Mouse (Mus musculus) forebrain, embryonic 14.5 days (tissue): ENCODE data around the gene Fes. TPM values are rescaled to one million over a fixed set of nuclear protein-coding genes. Genes with fewer than 3 reads are reported as not detected.

ENCODE experiments used
- ATAC-seq: fragments of 200-750 bp; cut with Nextera tagmentation; 2 replicates; pipeline ENCODE4 v1.8.0; 2017; ENCODE audit warnings: mild to moderate bottlenecking, moderate library complexity
- DNase-seq: peaks from one replicate; pipeline ENCODE4 v3.0.0-alpha.2; 2015; ENCODE audit warnings: low spot score
- H3K27ac ChIP-seq: fragments of 300-500 bp; sonication (generic); 2 replicates; pipeline ENCODE4 v1.5.1; 2014; ENCODE audit warnings: low read depth, mild to moderate bottlenecking, control low read depth, low read length, moderate library complexity
- H3K27me3 ChIP-seq: fragments of 300-500 bp; sonication (generic); replicated peaks from 2 replicates; pipeline ENCODE4 v1.6.1; 2014; ENCODE audit warnings: low read length, control low read depth, mixed read lengths; ENCODE audit not compliant: control insufficient read depth, insufficient read depth
- H3K36me3 ChIP-seq: fragments of 300-500 bp; sonication (generic); 2 replicates; pipeline ENCODE4 v1.6.1; 2014; ENCODE audit warnings: low read length, control low read depth; ENCODE audit not compliant: control insufficient read depth, insufficient read depth
- H3K4me1 ChIP-seq: fragments of 300-500 bp; sonication (generic); 2 replicates; pipeline ENCODE4 v1.6.1; 2014; ENCODE audit warnings: antibody characterized with exemption, low read length, control low read depth; ENCODE audit not compliant: control insufficient read depth, insufficient read depth
- H3K4me2 ChIP-seq: fragments of 300-500 bp; sonication (generic); 2 replicates; pipeline ENCODE4 v1.6.1; 2014; ENCODE audit warnings: mild to moderate bottlenecking, control low read depth, low read length
- H3K4me3 ChIP-seq: fragments of 300-500 bp; sonication (generic); 2 replicates; pipeline ENCODE4 v1.5.1; 2014; ENCODE audit warnings: low read depth, low read length, control low read depth
- H3K9ac ChIP-seq: fragments of 300-500 bp; sonication (generic); 2 replicates; pipeline ENCODE4 v1.6.1; 2014; ENCODE audit warnings: mild to moderate bottlenecking, low read length, control low read depth, moderate library complexity
- H3K9me3 ChIP-seq: fragments of 300-500 bp; sonication (generic); replicated peaks from 2 replicates; pipeline ENCODE4 v1.6.1; 2016; ENCODE audit warnings: low read length, control low read depth, mixed read lengths; ENCODE audit not compliant: control insufficient read depth
- WGBS: fragments of 180-500 bp; shearing (Covaris S2); extraction: QIAGEN DNeasy Blood & Tissue Kit; methylation state at CpG from one replicate; pipeline ENCODE4 v1.1.7; 2014; 5-methylcytosine and 5-hydroxymethylcytosine counted together
- polyA plus RNA-seq: library from polyadenylated mRNA; unstranded; fragments of >200 nt; fragmentation: Nextera tagmentation; extraction: Ambion mirVana; gene quantifications from 2 replicates; pipeline ENCODE4 v1.2.1, GENCODE M21; 2014

Fes gene
- polyA plus RNA-seq, 1 experiment from 2014 or later: 2.4 TPM

DNA sequence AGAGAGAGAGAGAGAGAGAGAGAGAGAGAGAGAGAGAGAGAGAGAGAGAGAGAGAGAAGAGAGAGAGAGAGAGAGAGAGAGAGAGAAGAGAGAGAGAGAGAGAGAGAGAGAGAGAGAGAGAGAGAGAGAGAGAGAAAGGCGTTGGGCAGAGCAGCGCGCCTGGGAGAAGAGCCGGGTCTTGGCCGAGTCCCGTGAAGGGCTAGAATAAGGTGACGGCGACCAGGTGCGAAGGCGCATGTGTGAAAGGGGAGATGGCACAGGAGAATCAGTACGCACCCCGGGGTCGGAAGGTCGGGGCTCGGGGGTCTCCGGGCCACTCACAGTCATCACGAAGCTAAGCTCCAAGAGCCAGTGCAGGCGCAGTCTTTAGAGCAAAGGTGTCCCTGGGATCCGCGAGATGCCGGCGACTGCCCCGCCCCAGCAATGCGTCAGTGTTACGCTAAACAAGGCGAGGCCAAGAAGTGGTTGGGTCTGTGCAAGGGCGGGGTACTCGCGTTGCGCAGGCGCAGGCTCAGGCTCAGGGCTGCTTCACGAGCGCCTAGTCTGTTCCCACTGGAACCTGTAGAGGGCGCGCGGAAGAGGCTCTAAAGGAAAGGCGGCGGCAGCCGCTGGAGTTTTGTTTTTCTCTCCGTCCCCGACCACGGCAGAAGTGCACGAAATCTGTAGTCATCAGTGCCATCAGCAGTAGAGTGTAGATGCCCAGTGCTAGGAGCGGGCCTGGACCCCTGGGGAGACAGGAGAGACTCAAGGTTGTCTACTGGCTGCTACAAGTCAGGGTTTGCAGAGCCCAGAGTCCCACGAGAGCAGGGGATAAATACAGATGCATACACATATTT, 47.7 kb downstream of the Fes start:
- ATAC-seq (peak; percentile 98), DNase-seq (peak; percentile 99)
- H3K9me3 ChIP-seq: no peaks in the 10 kb centered on the region
- peak overlapping the region; percentile 86 for H3K27ac ChIP-seq
- H3K27me3 ChIP-seq: no peaks in the 10 kb centered on the region
- H3K4me2 ChIP-seq: peak overlapping the region; percentile 85
- H3K4me1 ChIP-seq: peaks cover 29% of the 10 kb centered on the region
- peaks cover 29% of the 10 kb centered on the region for H3K36me3 ChIP-seq
- H3K4me3 ChIP-seq: peak overlapping the region; percentile 54
- H3K9ac ChIP-seq: peak overlapping the region; percentile 75
- WGBS: under 1% methylated on average over 45 of the region's 45 CpGs

DNA sequence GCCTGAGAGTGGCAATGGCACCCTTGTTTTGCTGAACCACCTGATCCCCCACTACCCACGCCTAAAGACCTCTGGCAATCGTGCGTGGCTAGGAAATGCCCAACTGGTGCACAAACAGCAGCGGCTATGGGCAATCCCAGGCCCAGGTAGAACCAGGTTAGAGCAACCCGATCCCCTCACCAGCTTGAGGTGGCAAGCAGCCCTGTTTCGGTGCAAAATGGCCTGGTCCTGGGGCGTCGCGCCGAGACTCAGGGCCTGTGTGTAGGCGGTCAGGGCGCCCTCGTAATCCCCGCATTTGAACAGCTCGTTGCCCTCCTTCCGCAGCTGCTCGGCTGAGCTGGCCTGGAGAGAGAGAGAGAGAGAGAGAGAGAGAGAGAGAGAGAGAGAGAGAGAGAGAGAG, 48.4 kb downstream of the Fes start:
- Histone ChIP-seq H3K27me3 (no peaks in the 10 kb centered on the region), H3K9me3 (no peaks in the 10 kb centered on the region), H3K36me3 (peaks cover 35% of the 10 kb centered on the region), H3K9ac (peak overlapping the region; percentile 75), H3K4me2 (peak overlapping the region; percentile 85), H3K27ac (0 out of 2 replicates have a peak overlapping the region, but pooled peaks have one; percentile 15), H3K4me1 (peaks cover 29% of the 10 kb centered on the region), H3K4me3 (peak overlapping the region; percentile 54)
- peak; percentile 31 for DNase-seq
- WGBS: 5% methylated on average over 17 of the region's 17 CpGs
- ATAC-seq: no peak

DNA sequence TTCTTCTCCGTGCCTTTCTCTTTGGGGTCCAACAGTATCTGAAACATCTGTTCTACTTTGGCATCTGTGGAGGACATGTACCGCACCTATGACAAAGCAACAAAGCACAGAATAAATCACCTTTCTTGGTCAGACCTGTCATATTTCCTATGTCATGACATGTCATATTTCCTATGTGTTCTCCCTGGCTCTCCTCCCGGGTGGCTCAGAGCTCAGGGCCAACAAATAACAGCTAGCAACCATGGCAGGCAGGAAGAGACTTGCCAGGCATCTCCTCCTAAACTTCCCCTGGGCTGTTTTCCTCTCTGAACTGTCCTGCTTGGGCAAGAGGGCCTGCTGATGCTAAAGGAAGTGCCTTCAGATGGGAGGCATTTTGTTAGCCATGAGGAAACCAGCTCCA, 50.8 kb downstream of the Fes start:
- no peak overlapping the region for H3K9ac ChIP-seq
- H3K27ac ChIP-seq: no peak overlapping the region
- DNase-seq (no peak), ATAC-seq (no peak)
- H3K4me3 ChIP-seq: no peak overlapping the region
- peaks cover 16% of the 10 kb centered on the region for H3K4me1 ChIP-seq
- no peak overlapping the region for H3K4me2 ChIP-seq
- H3K9me3 ChIP-seq: no peaks in the 10 kb centered on the region
- H3K36me3 ChIP-seq: peaks cover 60% of the 10 kb centered on the region
- WGBS: 90% methylated on average over 3 of the region's 3 CpGs
- H3K27me3 ChIP-seq: no peaks in the 10 kb centered on the region

GRCm38 (mm10) chr7:80334848-80335247, 52.9 kb downstream of the Fes start:
- WGBS: 92% methylated on average over 4 of the region's 4 CpGs
- H3K9me3 ChIP-seq: no peaks in the 10 kb centered on the region
- no peak overlapping the region for H3K4me2 ChIP-seq
- H3K27me3 ChIP-seq: no peaks in the 10 kb centered on the region
- peaks cover 80% of the 10 kb centered on the region for H3K36me3 ChIP-seq
- DNase-seq: no peak
- no peak overlapping the region for H3K9ac ChIP-seq
- peaks cover 13% of the 10 kb centered on the region for H3K4me1 ChIP-seq
- no peak overlapping the region for H3K27ac ChIP-seq
- H3K4me3 ChIP-seq: no peak overlapping the region
- no peak for ATAC-seq

- Histone ChIP-seq H3K27ac (no peak overlapping the region), H3K27me3 (no peaks in the 10 kb centered on the region), H3K9ac (no peak overlapping the region), H3K4me3 (no peak overlapping the region), H3K4me2 (no peak overlapping the region), H3K9me3 (no peaks in the 10 kb centered on the region), H3K36me3 (peaks cover 100% of the 10 kb centered on the region), H3K4me1 (no peaks in the 10 kb centered on the region)
- DNase-seq: no peak
- WGBS: 97% methylated on average over 19 of the region's 19 CpGs
- no peak for ATAC-seq
These were observed 56.3 kb downstream of the Fes start for GRCm38 (mm10) chr7:80331433-80331832.

DNA sequence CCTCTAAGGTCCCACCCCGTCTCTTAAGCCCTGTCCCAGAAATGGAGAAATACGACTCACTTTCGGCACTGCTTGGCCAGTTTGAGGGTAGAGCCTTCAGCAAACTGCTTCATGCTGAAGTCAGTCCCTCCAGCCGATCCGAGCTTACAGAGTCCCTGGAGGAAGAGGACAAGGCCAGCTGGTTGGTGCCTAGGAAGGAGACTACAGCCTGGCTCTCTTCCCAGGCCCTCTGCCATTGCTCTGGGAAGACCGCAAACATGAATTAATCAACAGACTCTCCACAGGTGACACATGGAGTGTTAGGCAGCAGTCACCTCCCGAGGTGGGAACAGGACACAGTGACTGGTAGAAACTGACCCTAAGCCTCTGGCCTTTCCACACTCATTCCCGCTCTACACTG, 57.5 kb downstream of the Fes start:
- Histone ChIP-seq H3K4me3 (no peak overlapping the region), H3K27ac (no peak overlapping the region), H3K36me3 (peaks cover 100% of the 10 kb centered on the region), H3K4me2 (no peak overlapping the region), H3K27me3 (no peaks in the 10 kb centered on the region), H3K4me1 (no peaks in the 10 kb centered on the region), H3K9me3 (no peaks in the 10 kb centered on the region), H3K9ac (no peak overlapping the region)
- ATAC-seq (no peak), DNase-seq (no peak)
- WGBS: 85% methylated on average over 8 of the region's 8 CpGs

Other genes with a start within 250 kb of the Fes start
- 11.6 and 12.8 TPM in 2 replicates for gene Sema4b, start 201.1 kb downstream of the Fes start, polyA plus RNA-seq
- gene Cib1, start 155.1 kb downstream of the Fes start, polyA plus RNA-seq: 32.7 and 38.5 TPM in 2 replicates
- 2.1 and 2.7 TPM in 2 replicates for gene Gdpgp1, start 155.1 kb downstream of the Fes start, polyA plus RNA-seq
- gene Ttll13, start 141.6 kb downstream of the Fes start, polyA plus RNA-seq: 0.87 and 1.2 TPM in 2 replicates
- gene Ngrn, start 126.7 kb downstream of the Fes start, polyA plus RNA-seq: 71.2 and 71.8 TPM in 2 replicates
- gene Vps33b, start 118.3 kb downstream of the Fes start, polyA plus RNA-seq: 6.1 and 10.9 TPM in 2 replicates
- 102 and 125 TPM in 2 replicates for gene Prc1, start 93.5 kb downstream of the Fes start, polyA plus RNA-seq
- gene Rccd1, start 63.5 kb downstream of the Fes start, polyA plus RNA-seq: 7.0 and 11.4 TPM in 2 replicates
- gene Unc45a, start 46.9 kb downstream of the Fes start, polyA plus RNA-seq: 29.6 and 36.4 TPM in 2 replicates
- 27.2 and 30.7 TPM in 2 replicates for gene Hddc3, start 44.8 kb downstream of the Fes start, polyA plus RNA-seq
- gene Man2a2, start 16.6 kb downstream of the Fes start, polyA plus RNA-seq: 7.6 and 10.5 TPM in 2 replicates
- gene Furin, start 17.5 kb upstream of the Fes start, polyA plus RNA-seq: 3.9 and 4.1 TPM in 2 replicates
- gene Blm, start 147.2 kb upstream of the Fes start, polyA plus RNA-seq: 11.3 and 12.6 TPM in 2 replicates